Mouse (Mus musculus) kidney, embryonic 15.5 days (tissue): ENCODE measurements around the gene Uhrf2. TPM values are rescaled to one million over a fixed set of nuclear protein-coding genes. Genes with fewer than 3 reads are reported as not detected.
A peak's percentile ranks its signal among the peaks of the same experiment; 100 is the strongest.

Experiments used
- ATAC-seq: fragments of 200-750 bp; cut with Nextera tagmentation; replicated peaks from 2 replicates; pipeline ENCODE4 v1.8.0; 2017; ENCODE audit warnings: moderate TSS enrichment; ENCODE audit not compliant: low FRiP score
- H3K27ac ChIP-seq: fragments of 300-500 bp; sonication (generic); 2 replicates; pipeline ENCODE4 v1.5.1; 2015; ENCODE audit warnings: mild to moderate bottlenecking, inconsistent platforms
- H3K27me3 ChIP-seq: fragments of 300-500 bp; sonication (generic); 2 replicates; pipeline ENCODE4 v1.6.1; 2015; ENCODE audit warnings: inconsistent platforms
- H3K36me3 ChIP-seq: fragments of 300-500 bp; sonication (generic); 2 replicates; pipeline ENCODE4 v1.6.1; 2015; ENCODE audit warnings: inconsistent platforms
- H3K4me1 ChIP-seq: fragments of 300-500 bp; sonication (generic); 2 replicates; pipeline ENCODE4 v1.6.1; 2015; ENCODE audit warnings: inconsistent platforms
- H3K4me2 ChIP-seq: fragments of 300-500 bp; sonication (generic); 2 replicates; pipeline ENCODE4 v1.6.1; 2015; ENCODE audit warnings: moderate library complexity, mild to moderate bottlenecking, inconsistent platforms
- H3K4me3 ChIP-seq: fragments of 300-500 bp; sonication (generic); replicated peaks from 2 replicates; pipeline ENCODE4 v1.5.1; 2015; ENCODE audit warnings: mild to moderate bottlenecking, inconsistent platforms
- H3K9ac ChIP-seq: fragments of 300-500 bp; sonication (generic); 2 replicates; pipeline ENCODE4 v1.6.1; 2015; ENCODE audit warnings: mild to moderate bottlenecking, inconsistent platforms
- H3K9me3 ChIP-seq: fragments of 300-500 bp; sonication (generic); replicated peaks from 2 replicates; pipeline ENCODE4 v1.6.1; 2016; ENCODE audit warnings: inconsistent platforms
- WGBS: fragments of 180-500 bp; shearing (Covaris S2); methylation state at CpG from one replicate; pipeline ENCODE4 v1.1.7; 2015; ENCODE audit warnings: mixed read lengths; 5-methylcytosine and 5-hydroxymethylcytosine counted together
- polyA plus RNA-seq: library from polyadenylated mRNA; unstranded; fragments of >200 nt; fragmentation: Nextera tagmentation; extraction: Ambion mirVana; gene quantifications from 2 replicates; pipeline ENCODE4 v1.2.1, GENCODE M21; 2015

Uhrf2 gene
- polyA plus RNA-seq, 1 experiment from 2014 or later = 85.3 TPM

- Histone ChIP-seq H3K27me3 (no peaks in the 10 kb centered on the region), H3K4me3 (no peak overlapping the region), H3K9me3 (no peaks in the 10 kb centered on the region), H3K27ac (no peak overlapping the region), H3K4me2 (no peak overlapping the region), H3K4me1 (peaks cover 4% of the 10 kb centered on the region), H3K36me3 (no peaks in the 10 kb centered on the region), H3K9ac (no peak overlapping the region)
- ATAC-seq = no peak
- WGBS = 88% methylated on average over 16 of the region's 16 CpGs
These were observed 82.8 kb downstream of the Uhrf2 start for GRCm38 (mm10) chr19:30112961-30113688.

GRCm38 (mm10) chr19:30114919-30115441 lies 84.7 kb downstream of the Uhrf2 start:
- Histone ChIP-seq H3K36me3 (no peaks in the 10 kb centered on the region), H3K4me2 (peak overlapping the region; percentile 3; the same call in 1 of the 2 replicates), H3K4me3 (no peak overlapping the region), H3K27ac (no peak overlapping the region), H3K9ac (no peak overlapping the region), H3K27me3 (no peaks in the 10 kb centered on the region), H3K4me1 (peaks cover 4% of the 10 kb centered on the region), H3K9me3 (no peaks in the 10 kb centered on the region)
- no peak for ATAC-seq
- WGBS = 56% methylated on average over 14 of the region's 14 CpGs

- H3K27ac ChIP-seq = no peak overlapping the region
- no peaks in the 10 kb centered on the region for H3K9me3 ChIP-seq
- no peak overlapping the region for H3K4me3 ChIP-seq
- no peak overlapping the region for H3K4me2 ChIP-seq
- H3K27me3 ChIP-seq = no peaks in the 10 kb centered on the region
- WGBS = 90% methylated on average over 5 of the region's 5 CpGs
- no peaks in the 10 kb centered on the region for H3K36me3 ChIP-seq
- no peak for ATAC-seq
- peaks cover 4% of the 10 kb centered on the region for H3K4me1 ChIP-seq
- H3K9ac ChIP-seq = no peak overlapping the region
These were observed 85.3 kb downstream of the Uhrf2 start for GRCm38 (mm10) chr19:30115606-30116005.

- H3K9ac ChIP-seq = no peak overlapping the region
- peaks cover 4% of the 10 kb centered on the region for H3K4me1 ChIP-seq
- no peaks in the 10 kb centered on the region for H3K36me3 ChIP-seq
- 70% methylated on average over 4 of the region's 4 CpGs for WGBS
- ATAC-seq = no peak
- no peaks in the 10 kb centered on the region for H3K9me3 ChIP-seq
- H3K27me3 ChIP-seq = no peaks in the 10 kb centered on the region
- no peak overlapping the region for H3K27ac ChIP-seq
- H3K4me2 ChIP-seq = no peak overlapping the region
- H3K4me3 ChIP-seq = no peak overlapping the region
These were observed 86.9 kb downstream of the Uhrf2 start for GRCm38 (mm10) chr19:30117241-30117640.

- 72% methylated on average over 9 of the region's 9 CpGs for WGBS
- Histone ChIP-seq H3K27ac (no peak overlapping the region), H3K9me3 (no peaks in the 10 kb centered on the region), H3K4me1 (peaks cover 4% of the 10 kb centered on the region), H3K27me3 (no peaks in the 10 kb centered on the region), H3K4me2 (no peak overlapping the region), H3K36me3 (no peaks in the 10 kb centered on the region), H3K9ac (no peak overlapping the region), H3K4me3 (no peak overlapping the region)
- ATAC-seq = no peak
These were observed 87.5 kb downstream of the Uhrf2 start for GRCm38 (mm10) chr19:30117775-30118174.

GRCm38 (mm10) chr19:30118344-30119312 lies 88.3 kb downstream of the Uhrf2 start:
- ATAC-seq = no peak
- Histone ChIP-seq H3K4me1 (peaks cover 4% of the 10 kb centered on the region), H3K4me3 (no peak overlapping the region), H3K9ac (no peak overlapping the region), H3K4me2 (no peak overlapping the region), H3K27me3 (no peaks in the 10 kb centered on the region), H3K27ac (no peak overlapping the region), H3K9me3 (no peaks in the 10 kb centered on the region), H3K36me3 (no peaks in the 10 kb centered on the region)
- 87% methylated on average over 17 of the region's 17 CpGs for WGBS

GRCm38 (mm10) chr19:30124999-30125669 lies 94.8 kb downstream of the Uhrf2 start:
- ATAC-seq = no peak
- no peaks in the 10 kb centered on the region for H3K36me3 ChIP-seq

GRCm38 (mm10) chr19:30125670-30126059 lies 95.4 kb downstream of the Uhrf2 start:
- Histone ChIP-seq H3K4me2 (no peak overlapping the region), H3K27me3 (no peaks in the 10 kb centered on the region), H3K27ac (no peak overlapping the region), H3K4me3 (no peak overlapping the region), H3K9me3 (no peaks in the 10 kb centered on the region), H3K36me3 (no peaks in the 10 kb centered on the region), H3K9ac (no peak overlapping the region), H3K4me1 (no peaks in the 10 kb centered on the region)
- WGBS = 82% methylated on average over 7 of the region's 7 CpGs
- ATAC-seq = no peak

More at GRCm38 (mm10) chr19:30124999-30125669, 94.8 kb downstream of the Uhrf2 start:
- no peaks in the 10 kb centered on the region for H3K27me3 ChIP-seq
- no peaks in the 10 kb centered on the region for H3K4me1 ChIP-seq
- no peak overlapping the region for H3K4me3 ChIP-seq
- no peak overlapping the region for H3K4me2 ChIP-seq
- 77% methylated on average over 7 of the region's 7 CpGs for WGBS
- no peaks in the 10 kb centered on the region for H3K9me3 ChIP-seq
- H3K27ac ChIP-seq = no peak overlapping the region
- no peak overlapping the region for H3K9ac ChIP-seq

GRCm38 (mm10) chr19:30128177-30128576 lies 97.9 kb downstream of the Uhrf2 start:
- H3K4me2 ChIP-seq = no peak overlapping the region
- no peak overlapping the region for H3K9ac ChIP-seq
- no peak overlapping the region for H3K27ac ChIP-seq
- no peak overlapping the region for H3K4me3 ChIP-seq
- H3K36me3 ChIP-seq = no peaks in the 10 kb centered on the region
- 70% methylated on average over 4 of the region's 4 CpGs for WGBS
- H3K9me3 ChIP-seq = no peaks in the 10 kb centered on the region
- H3K4me1 ChIP-seq = no peaks in the 10 kb centered on the region
- H3K27me3 ChIP-seq = no peaks in the 10 kb centered on the region
- no peak for ATAC-seq

- WGBS = 89% methylated on average over 1 of the region's 1 CpGs
- no peak overlapping the region for H3K27ac ChIP-seq
- no peaks in the 10 kb centered on the region for H3K27me3 ChIP-seq
- no peak for ATAC-seq
- H3K36me3 ChIP-seq = no peaks in the 10 kb centered on the region
- no peaks in the 10 kb centered on the region for H3K9me3 ChIP-seq
- no peak overlapping the region for H3K4me3 ChIP-seq
- no peak overlapping the region for H3K4me2 ChIP-seq
- H3K4me1 ChIP-seq = no peaks in the 10 kb centered on the region
- H3K9ac ChIP-seq = no peak overlapping the region
These were observed 106.0 kb downstream of the Uhrf2 start for GRCm38 (mm10) chr19:30136308-30136707.
